Mouse (Mus musculus) heart, adult 18-20 months (tissue): Measurements from ENCODE around the gene Mrps21. TPM values are rescaled to one million over a fixed set of nuclear protein-coding genes. Genes with fewer than 3 reads are reported as not detected.
"Not testable (repeated sequence)": the region's sequence is repeated elsewhere in the genome, so short reads cannot be mapped to it uniquely, and the experiment has no call there.

Experiments used
- DNase-seq, 2 experiments: peaks; one replicate each; pipeline ENCODE4 v3.0.0; 2021 to 2022; ENCODE audit warnings: mixed read lengths in 1 of 2
- long read RNA-seq, 2 experiments: library from polyadenylated mRNA; stranded (forward); transcript quantifications; one replicate each; pipeline ENCODE4 v2.0.0; 2021
- total RNA-seq, 2 experiments: library from RNA; stranded (reverse); gene quantifications; 2 replicates each; pipeline ENCODE4 v1.2.3; 2021

Gene Mrps21
- 100 to 1,000 TPM; 323 to 346 TPM for total RNA-seq
- long read RNA-seq, experiment 1, transcript Mrps21-202 (2 exons, 405 nt): minor isoform, 22 of 303 reads
- long read RNA-seq, experiment 1, transcript Mrps21-201 (3 exons, 488 nt): major isoform, 277 of 303 reads
- long read RNA-seq, experiment 1, partial matches to known transcripts: 0 of 303 reads
- long read RNA-seq, experiment 1, other reads (novel, unspliced or antisense): 4 of 303 reads
- long read RNA-seq, experiment 2, transcript Mrps21-202 (2 exons, 405 nt): minor isoform, 17 of 234 reads
- long read RNA-seq, experiment 2, transcript Mrps21-201 (3 exons, 488 nt): major isoform, 214 of 234 reads
- long read RNA-seq, experiment 2, partial matches to known transcripts: 0 of 234 reads
- long read RNA-seq, experiment 2, other reads (novel, unspliced or antisense): 3 of 234 reads

DNA sequence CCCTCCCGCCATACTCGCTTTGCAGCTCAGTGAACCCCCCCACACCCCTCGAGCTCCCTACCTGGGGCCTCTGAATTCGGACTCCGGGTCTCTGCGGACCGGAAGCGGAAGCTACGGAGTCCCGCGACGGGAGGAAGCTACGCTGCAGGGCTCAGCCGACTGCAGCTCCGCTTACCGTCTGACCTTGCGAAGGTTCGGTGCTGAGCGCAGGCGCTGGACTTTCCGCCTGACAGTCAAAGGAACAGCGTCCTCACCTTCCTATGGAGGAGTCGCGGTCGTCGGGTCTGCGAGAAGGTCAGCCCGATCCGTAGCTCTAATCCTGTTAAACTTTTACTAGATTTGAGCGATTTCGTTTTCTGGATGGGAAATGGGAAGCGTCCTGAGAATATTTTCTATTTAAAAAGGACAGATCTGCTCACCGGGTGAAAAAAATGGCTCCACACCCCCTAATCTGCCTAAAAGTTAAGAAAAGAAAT, at the start of gene Mrps21:
Mrps21 (minus strand) TSS at position 128 of the 476 bp plus-strand sequence.
- peak; percentile 89 to 93 for DNase-seq

- DNase-seq: not testable (repeated sequence)
Measured at GRCm38 (mm10) chr3:95920532-95920931, 49.2 kb upstream of the Mrps21 start.

DNA sequence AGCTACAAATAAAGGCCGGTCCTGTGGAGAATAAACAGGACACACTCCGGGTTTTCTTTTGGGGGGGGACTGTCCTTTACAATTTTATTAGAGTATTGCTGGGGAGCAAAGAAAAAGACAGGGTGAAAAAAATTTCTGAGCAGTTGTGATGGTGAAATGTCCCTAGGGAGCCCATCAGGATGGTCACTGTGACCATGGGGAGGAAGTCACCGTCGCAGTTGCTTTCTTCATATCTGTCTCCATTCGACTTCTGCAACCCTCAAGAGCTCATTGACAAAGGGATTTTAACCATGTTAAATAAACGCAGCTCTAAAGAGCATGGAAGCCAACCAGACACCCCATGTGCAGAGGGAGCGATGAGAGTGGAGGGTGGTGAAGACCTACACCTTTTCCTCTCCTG, 45.4 kb upstream of the Mrps21 start:
- DNase-seq: no peak

- DNase-seq: no peak
Measured at GRCm38 (mm10) chr3:95914706-95915105, 43.4 kb upstream of the Mrps21 start.

DNA sequence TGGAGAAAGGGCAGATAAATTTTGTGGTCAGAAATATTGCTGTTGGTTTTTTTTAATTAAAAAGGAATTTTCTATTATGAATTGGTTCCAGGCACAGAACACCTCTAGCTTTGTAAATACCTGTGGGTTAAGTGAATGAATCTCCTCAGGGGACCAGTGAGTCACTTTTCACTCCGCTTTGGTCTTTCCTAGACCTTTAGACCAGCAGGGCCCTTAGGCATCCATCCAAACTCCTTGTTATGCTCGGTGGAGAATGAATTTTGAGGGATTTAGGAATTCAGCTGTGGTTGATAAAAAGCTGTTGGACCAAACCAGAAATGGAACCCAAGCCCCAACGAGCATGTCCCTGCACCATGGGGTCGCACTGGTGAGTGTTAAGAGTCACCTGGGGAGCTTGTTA, 36.3 kb upstream of the Mrps21 start:
- no peak for DNase-seq

- peak; percentile 32 to 77 for DNase-seq
Measured at GRCm38 (mm10) chr3:95906860-95907259, 35.5 kb upstream of the Mrps21 start.

DNA sequence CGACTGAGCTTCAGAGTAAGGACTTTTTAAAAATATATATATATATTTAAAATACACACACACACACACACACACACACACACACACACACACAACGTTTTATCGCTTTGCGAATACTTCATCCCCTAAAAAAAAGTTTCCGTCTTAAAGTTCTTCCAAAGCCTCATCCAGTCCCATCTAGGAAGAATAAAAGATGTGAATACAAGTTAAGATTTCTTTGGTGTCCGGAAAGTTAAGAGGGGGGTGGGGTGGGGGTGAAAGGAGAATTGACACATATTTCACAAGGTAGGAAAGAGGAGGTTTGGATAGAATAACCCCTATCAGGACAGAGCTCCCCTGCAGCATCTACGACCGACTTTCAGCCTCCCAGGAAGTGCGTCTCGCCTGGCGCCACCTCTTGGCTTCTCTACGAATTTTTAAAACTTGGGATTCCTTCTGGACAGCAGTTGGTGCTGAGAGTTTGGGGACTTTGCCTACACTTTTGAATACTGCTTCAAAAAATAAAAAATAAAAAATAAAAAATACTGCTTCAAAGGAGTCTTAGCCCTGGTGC, 34.7 kb upstream of the Mrps21 start:
- peak; percentile 62 to 72 for DNase-seq

GRCm38 (mm10) chr3:95905146-95905939, 34.0 kb upstream of the Mrps21 start:
- DNase-seq: peak; percentile 43 to 48

- peak; percentile 66 to 69 for DNase-seq
Measured at GRCm38 (mm10) chr3:95904568-95904967, 33.2 kb upstream of the Mrps21 start, which contains the start of gene Car14. Car14 (minus strand) TSS chr3:95904691.

DNA sequence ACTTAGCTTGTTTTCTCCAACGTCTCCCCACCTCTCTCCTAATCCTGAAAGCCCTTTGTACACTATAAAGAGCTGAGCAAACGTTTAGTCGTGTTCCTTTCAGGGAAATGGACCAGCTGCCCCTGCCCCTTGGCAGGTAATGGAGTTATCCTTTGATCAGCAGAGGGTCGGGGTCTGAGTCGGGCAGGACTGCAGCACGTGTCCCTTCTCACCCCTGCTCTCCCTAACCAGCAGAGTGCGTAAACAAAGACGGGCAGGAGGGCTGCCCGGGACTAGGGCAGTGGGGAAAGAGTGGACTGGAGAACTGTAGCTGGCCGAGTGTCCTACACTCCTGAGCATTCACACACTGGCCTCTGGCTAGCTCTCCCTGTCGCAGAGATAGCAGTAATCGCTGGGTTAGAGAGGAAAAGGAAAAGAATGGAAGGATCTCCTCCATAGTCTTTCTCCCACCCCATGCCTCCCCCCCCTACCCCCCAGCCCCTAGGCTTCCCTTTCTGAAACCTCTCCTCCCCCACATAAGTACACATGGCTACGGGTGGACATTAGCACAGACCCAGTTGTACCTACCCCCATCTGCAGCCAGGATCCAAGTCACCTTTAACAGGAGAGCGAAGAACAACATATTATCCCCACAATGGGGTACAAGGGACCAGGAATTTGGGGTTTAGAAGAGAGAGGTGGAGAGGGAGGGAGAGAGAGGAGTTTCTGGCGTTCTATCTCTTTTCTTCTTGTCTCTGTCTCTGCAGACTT, 32.6 kb upstream of the Mrps21 start:
- peak in 1 of 2 experiments; percentile 47 for DNase-seq

GRCm38 (mm10) chr3:95902643-95903042, 31.3 kb upstream of the Mrps21 start:
- DNase-seq: peak; percentile 21 to 52

DNA sequence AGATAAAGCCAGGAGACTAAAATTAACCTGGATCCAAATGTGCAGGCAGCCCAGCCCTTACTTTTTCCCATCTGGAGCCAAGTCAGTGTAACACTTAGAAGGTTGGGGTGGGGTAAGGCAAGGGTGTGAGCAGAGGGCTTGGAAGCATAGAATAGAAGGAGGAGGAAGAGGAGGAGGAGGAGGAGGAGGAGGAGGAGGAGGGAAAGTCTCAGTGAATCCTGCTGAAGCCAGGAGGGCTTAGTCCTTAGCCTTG, 31.0 kb upstream of the Mrps21 start:
- peak in 1 of 2 experiments; percentile 36 for DNase-seq

- DNase-seq: peak; percentile 47 to 51
Measured at GRCm38 (mm10) chr3:95901616-95902372, 30.5 kb upstream of the Mrps21 start.

GRCm38 (mm10) chr3:95899800-95900524, 28.6 kb upstream of the Mrps21 start:
- no peak for DNase-seq

GRCm38 (mm10) chr3:95895501-95895900, 24.2 kb upstream of the Mrps21 start:
- not testable (repeated sequence) for DNase-seq

GRCm38 (mm10) chr3:95894317-95895160, 23.2 kb upstream of the Mrps21 start:
- peak; percentile 75 to 77 for DNase-seq

DNA sequence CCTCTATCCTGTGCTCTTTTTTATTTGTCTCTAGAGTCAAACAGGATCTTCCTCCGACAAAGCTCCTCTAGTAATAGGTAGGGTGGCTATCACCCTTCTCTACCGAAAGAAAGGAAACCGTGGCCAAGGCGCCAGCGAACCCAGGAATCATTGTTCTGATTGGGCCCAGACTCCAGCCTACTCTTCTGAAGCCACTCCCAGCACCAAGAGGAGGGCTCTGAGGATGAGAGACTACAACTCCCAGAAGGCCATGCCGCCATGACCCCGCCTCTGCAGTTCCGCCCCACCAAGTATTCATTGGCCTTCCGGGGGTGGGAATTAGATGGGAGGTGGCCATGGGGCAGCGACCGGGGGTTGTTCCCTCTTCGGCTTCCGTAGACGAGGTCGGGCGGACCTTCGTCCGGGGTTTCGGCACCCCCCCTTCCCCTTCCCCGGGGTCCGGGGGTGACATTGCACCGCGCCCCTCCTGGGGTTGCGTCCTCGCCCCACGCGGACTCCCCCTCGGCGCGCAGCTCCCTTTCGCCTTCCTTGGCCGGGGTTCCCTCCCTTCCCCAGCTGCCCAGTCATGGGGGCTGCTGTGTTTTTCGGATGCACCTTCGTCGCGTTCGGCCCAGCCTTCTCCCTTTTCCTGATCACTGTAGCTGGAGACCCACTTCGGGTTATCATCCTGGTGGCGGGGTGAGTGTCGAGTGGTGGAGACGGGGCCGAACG, 22.4 kb upstream of the Mrps21 start, which contains the start of gene Aph1a:
Aph1a (plus strand) TSS at position 364 of the 711 bp plus-strand sequence.
- DNase-seq: peak; percentile 97 to 99

- no peak for DNase-seq
Measured at GRCm38 (mm10) chr3:95893126-95893525, 21.8 kb upstream of the Mrps21 start.
